Mouse (Mus musculus): ENCODE measurements at regions not wholly inside any gene's neighbourhood (a gene's known extent, or its start where the extent isn't known, plus 50 kb on each side); places are given as distances from the start of the nearest gene placed in this dataset.

DNA sequence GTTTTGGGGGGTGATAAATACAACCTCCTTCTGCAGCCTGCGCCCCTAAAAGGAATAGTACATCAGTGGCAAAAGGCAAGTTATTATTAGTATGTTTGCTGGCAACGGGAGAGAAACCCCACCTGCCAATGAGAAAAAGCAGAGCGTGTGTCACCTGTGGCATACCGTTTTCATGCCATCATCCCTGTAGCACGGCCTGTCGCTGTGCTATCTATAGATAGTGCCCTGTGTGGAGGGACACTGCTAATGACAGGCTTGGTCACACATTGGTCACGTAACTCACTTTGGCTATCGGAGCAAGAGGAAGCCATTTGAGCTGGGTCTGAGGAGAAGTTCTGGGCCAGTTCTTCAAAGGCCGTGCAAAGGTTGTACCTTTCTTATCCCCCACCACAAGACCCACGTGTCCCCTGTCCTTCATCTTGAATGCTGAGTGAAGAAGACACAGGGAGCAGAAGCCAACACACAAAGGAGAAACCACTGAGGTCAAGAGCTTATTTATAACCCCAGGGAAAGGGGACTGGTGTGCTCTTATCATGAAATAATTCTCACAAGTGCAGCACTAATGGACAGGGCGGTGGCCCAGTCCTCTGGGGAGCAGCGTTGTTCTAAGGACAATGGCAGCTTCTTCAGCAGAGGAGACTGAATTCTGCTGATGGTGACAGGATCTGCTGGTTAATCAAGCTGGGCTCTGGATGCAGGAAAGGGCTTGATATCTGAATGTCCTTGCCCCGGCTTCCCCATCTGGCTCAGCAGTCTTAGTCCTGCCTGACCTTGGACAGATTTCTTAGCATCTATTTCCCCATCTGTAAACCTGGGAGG is 51.9 kb upstream of the Slc38a2 start:
- no peak for DNase-seq (ENCODE audit: low read depth in 2 of 2, low spot score in 2 of 2)

DNA sequence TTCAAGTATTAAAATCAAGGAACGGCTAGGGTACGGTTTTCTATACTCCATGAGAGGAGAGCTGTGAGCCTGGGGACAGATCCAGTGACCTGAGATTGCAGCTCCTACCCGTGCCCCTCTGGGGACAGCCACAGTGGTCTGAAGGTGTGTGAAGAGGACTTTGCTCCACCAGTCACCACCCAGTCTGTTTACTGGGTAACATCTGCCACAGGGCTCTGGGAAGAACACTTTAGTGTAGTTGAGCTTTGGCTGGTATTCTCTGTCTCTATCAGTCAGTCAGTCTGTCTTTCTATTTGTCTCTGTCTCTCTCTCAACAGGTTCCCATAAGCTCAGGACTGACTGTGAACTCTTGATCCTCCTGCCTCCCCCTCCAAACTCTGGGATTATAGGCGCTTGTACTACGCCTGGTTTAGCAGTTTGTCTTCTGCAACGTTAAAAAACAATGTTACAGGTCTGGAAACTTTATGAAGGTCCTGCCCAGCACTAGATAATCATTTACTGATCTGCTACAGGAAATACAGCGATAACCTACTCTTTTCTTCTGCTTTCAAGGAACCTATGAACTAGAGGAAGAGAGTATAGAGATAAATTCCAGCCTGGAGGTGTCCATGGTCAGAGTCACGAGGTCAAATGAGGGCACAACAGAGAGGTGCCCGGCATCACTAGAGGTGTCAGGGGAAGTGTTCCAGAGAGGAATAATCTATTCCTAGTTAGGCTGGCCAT is 50.2 kb upstream of the Slc38a2 start:
- DNase-seq (ENCODE audit: low read depth in 2 of 2, low spot score in 2 of 2): no peak
